Mouse (Mus musculus): Measurements from ENCODE around the gene Ppt2. TPM values are rescaled to one million over a fixed set of nuclear protein-coding genes. Genes with fewer than 3 reads are reported as not detected.

Gene Ppt2
- polyA plus RNA-seq, 1 experiment, result 40.9 TPM

GRCm38 (mm10) chr17:34585877-34586771 is 42.2 kb downstream of the Ppt2 start:
- TF ChIP-seq POLR2A (IDR thresholded peaks at IDR 0.05; ENCODE audit: borderline replicate concordance, extremely low read depth, low read depth, low read length) (no peak), CTCF (IDR thresholded peaks at IDR 0.05; ENCODE audit: insufficient read depth, low read length) (no peak)
- WGBS, result 43% methylated on average over 32 of the region's 32 CpGs
- Histone ChIP-seq H3K4me1 (ENCODE audit: control insufficient read depth, insufficient read depth, low read length) (peaks cover 19% of the 10 kb centered on the region), H3K4me3 (replicated peaks; ENCODE audit: extremely low read depth, low read depth, low read length) (peak overlapping the region; percentile 78)
- no peak for DNase-seq

DNA sequence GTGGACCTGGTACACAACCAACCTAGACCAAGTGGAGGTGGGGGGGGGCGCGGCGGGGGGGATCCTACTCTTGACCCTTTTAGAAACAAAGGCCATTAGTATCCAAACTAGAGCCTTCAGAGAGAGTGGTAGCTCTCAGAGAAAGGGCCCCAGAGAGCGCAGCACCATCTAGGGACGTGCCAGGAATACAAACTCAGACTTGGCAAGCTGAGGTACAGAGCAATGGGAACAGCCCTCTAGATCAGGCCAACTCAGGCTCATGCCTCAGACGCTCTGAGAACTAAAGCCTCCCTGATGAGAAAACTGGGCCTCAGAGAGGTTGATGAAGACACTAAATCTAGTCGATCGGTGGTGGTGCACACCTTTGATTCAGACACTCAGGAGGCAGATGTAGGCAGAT is 43.2 kb downstream of the Ppt2 start:
- no peak for DNase-seq
- TF ChIP-seq CTCF (IDR thresholded peaks at IDR 0.05; ENCODE audit: insufficient read depth, low read length) (no peak), POLR2A (IDR thresholded peaks at IDR 0.05; ENCODE audit: borderline replicate concordance, extremely low read depth, low read depth, low read length) (no peak)
- Histone ChIP-seq H3K4me3 (replicated peaks; ENCODE audit: extremely low read depth, low read depth, low read length) (no peak overlapping the region), H3K4me1 (ENCODE audit: control insufficient read depth, insufficient read depth, low read length) (peaks cover 19% of the 10 kb centered on the region)
- 84% methylated on average over 8 of the region's 8 CpGs for WGBS

DNA sequence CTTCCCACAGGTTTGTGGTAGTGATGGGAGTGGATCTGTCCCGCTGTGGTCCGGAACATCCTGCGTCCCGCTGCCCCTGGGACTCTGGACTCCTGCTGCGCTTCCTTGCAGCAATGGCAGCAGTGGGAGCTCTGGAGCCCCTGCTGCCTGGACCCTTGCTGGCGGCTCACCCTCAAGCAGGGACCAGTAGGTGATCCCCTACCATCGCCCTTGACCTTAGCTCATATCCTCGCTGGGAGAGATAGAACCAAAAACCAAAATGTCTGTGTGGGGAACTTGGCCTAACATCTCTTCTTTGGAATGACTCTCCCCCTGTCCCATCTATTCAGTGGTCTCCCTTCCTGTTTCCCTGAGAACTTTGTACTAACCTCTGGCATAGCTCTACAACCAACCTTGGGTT is 44.5 kb downstream of the Ppt2 start:
- WGBS, result 85% methylated on average over 8 of the region's 8 CpGs
- DNase-seq, result no peak
- no peak for TF ChIP-seq POLR2A (IDR thresholded peaks at IDR 0.05; ENCODE audit: borderline replicate concordance, extremely low read depth, low read depth, low read length)
- no peak for TF ChIP-seq CTCF (IDR thresholded peaks at IDR 0.05; ENCODE audit: insufficient read depth, low read length)
- peaks cover 15% of the 10 kb centered on the region for H3K4me1 ChIP-seq (ENCODE audit: control insufficient read depth, insufficient read depth, low read length)
- H3K4me3 ChIP-seq (replicated peaks; ENCODE audit: extremely low read depth, low read depth, low read length), result no peak overlapping the region

DNA sequence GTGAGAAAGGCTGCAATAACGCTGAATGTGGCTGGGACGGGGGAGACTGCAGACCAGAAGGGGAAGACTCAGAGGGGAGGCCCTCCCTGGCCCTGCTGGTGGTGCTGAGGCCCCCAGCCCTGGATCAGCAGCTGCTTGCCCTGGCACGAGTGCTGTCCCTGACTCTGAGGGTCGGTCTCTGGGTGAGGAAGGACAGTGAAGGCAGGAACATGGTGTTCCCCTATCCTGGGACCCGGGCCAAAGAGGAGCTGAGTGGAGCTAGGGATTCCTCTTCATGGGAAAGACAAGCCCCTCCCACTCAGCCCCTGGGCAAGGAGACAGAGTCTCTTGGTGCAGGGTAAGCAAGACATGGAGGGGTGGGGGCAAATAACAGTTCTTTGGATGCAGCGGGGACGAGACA is 44.9 kb downstream of the Ppt2 start:
- 68% methylated on average over 7 of the region's 7 CpGs for WGBS
- H3K4me3 ChIP-seq (replicated peaks; ENCODE audit: extremely low read depth, low read depth, low read length), result no peak overlapping the region
- H3K4me1 ChIP-seq (ENCODE audit: control insufficient read depth, insufficient read depth, low read length), result peaks cover 13% of the 10 kb centered on the region
- no peak for DNase-seq
- TF ChIP-seq POLR2A (IDR thresholded peaks at IDR 0.05; ENCODE audit: borderline replicate concordance, extremely low read depth, low read depth, low read length) (no peak), CTCF (IDR thresholded peaks at IDR 0.05; ENCODE audit: insufficient read depth, low read length) (no peak)

DNA sequence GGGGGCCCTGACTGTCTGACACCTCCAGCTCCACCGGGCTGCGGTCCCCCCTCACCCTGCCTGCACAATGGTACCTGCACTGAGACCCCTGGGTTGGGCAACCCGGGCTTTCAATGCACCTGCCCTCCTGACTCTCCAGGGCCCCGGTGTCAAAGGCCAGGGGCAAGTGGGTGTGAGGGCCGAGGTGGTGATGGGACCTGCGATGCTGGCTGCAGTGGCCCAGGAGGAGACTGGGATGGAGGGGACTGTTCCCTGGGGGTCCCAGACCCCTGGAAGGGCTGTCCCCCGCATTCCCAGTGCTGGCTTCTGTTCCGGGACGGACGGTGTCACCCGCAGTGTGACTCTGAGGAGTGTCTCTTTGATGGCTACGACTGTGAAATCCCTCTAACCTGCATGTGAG is 45.8 kb downstream of the Ppt2 start:
- TF ChIP-seq POLR2A (IDR thresholded peaks at IDR 0.05; ENCODE audit: borderline replicate concordance, extremely low read depth, low read depth, low read length) (no peak), CTCF (IDR thresholded peaks at IDR 0.05; ENCODE audit: insufficient read depth, low read length) (no peak)
- no peak for DNase-seq
- Histone ChIP-seq H3K4me3 (replicated peaks; ENCODE audit: extremely low read depth, low read depth, low read length) (no peak overlapping the region), H3K4me1 (ENCODE audit: control insufficient read depth, insufficient read depth, low read length) (peaks cover 8% of the 10 kb centered on the region)
- 88% methylated on average over 12 of the region's 12 CpGs for WGBS

- no peak for DNase-seq
- Histone ChIP-seq H3K4me1 (ENCODE audit: control insufficient read depth, insufficient read depth, low read length) (no peaks in the 10 kb centered on the region), H3K4me3 (replicated peaks; ENCODE audit: extremely low read depth, low read depth, low read length) (no peak overlapping the region)
- TF ChIP-seq CTCF (IDR thresholded peaks at IDR 0.05; ENCODE audit: insufficient read depth, low read length), result no peak
- no peak for TF ChIP-seq POLR2A (IDR thresholded peaks at IDR 0.05; ENCODE audit: borderline replicate concordance, extremely low read depth, low read depth, low read length)
- WGBS, result 93% methylated on average over 3 of the region's 3 CpGs
These were observed 50.2 kb downstream of the Ppt2 start for GRCm38 (mm10) chr17:34578070-34578469.

DNA sequence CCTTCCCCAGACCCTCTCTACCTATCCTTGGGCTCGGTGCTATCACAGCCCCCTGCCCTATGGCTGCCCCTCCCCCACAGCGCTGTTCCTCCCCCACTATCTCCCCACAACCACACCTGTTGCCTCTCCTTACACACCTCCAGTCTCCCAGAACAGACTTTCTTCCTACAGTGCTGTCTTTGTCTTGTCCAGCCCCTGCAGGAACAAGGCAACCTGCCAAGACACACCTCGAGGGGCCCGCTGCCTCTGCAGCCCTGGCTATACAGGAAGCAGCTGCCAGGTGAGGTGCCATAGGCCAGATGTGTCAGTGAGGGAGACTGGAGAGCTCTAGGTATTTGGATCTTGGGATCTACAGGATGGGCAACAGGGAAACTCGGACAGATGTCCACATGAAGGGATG is 51.7 kb downstream of the Ppt2 start:
- DNase-seq, result no peak
- WGBS, result 55% methylated on average over 5 of the region's 5 CpGs
- Histone ChIP-seq H3K4me3 (replicated peaks; ENCODE audit: extremely low read depth, low read depth, low read length) (no peak overlapping the region), H3K4me1 (ENCODE audit: control insufficient read depth, insufficient read depth, low read length) (no peaks in the 10 kb centered on the region)
- TF ChIP-seq POLR2A (IDR thresholded peaks at IDR 0.05; ENCODE audit: borderline replicate concordance, extremely low read depth, low read depth, low read length), result no peak

DNA sequence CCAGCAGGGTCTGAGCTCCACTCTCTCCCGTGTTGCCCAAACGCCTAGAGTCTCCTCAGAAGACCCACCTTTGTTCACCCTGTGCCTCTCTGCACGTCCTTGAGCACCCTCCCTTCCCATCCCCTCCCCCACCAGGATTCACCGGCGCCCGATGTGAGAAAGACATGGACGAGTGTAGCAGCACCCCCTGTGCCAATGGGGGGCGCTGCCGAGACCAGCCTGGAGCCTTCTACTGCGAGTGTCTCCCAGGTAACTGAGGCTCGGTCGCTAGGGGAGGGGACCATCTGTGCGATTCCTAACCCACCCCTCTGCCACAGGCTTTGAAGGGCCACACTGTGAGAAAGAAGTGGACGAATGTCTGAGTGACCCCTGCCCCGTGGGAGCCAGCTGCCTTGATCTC is 55.9 kb downstream of the Ppt2 start:
- H3K4me1 ChIP-seq (ENCODE audit: control insufficient read depth, insufficient read depth, low read length), result no peaks in the 10 kb centered on the region
- WGBS, result 33% methylated on average over 15 of the region's 15 CpGs
- H3K4me3 ChIP-seq (replicated peaks; ENCODE audit: extremely low read depth, low read depth, low read length), result no peak overlapping the region
- no peak for DNase-seq
- TF ChIP-seq POLR2A (IDR thresholded peaks at IDR 0.05; ENCODE audit: borderline replicate concordance, extremely low read depth, low read depth, low read length) (no peak), CTCF (IDR thresholded peaks at IDR 0.05; ENCODE audit: insufficient read depth, low read length) (no peak)

- TF ChIP-seq POLR2A (IDR thresholded peaks at IDR 0.05; ENCODE audit: borderline replicate concordance, extremely low read depth, low read depth, low read length) (no peak), CTCF (IDR thresholded peaks at IDR 0.05; ENCODE audit: insufficient read depth, low read length) (peak; percentile 54)
- H3K4me1 ChIP-seq (ENCODE audit: control insufficient read depth, insufficient read depth, low read length), result no peaks in the 10 kb centered on the region
- WGBS, result 25% methylated on average over 5 of the region's 5 CpGs
- H3K4me3 ChIP-seq (replicated peaks; ENCODE audit: extremely low read depth, low read depth, low read length), result no peak overlapping the region
- DNase-seq, result no peak
These were observed 56.4 kb downstream of the Ppt2 start for GRCm38 (mm10) chr17:34571875-34572274.

GRCm38 (mm10) chr17:34569919-34570318 is 58.4 kb downstream of the Ppt2 start:
- no peak for DNase-seq
- H3K4me1 ChIP-seq (ENCODE audit: control insufficient read depth, insufficient read depth, low read length), result peaks cover 4% of the 10 kb centered on the region; the same call in 1 of the 2 replicates
- H3K4me3 ChIP-seq (replicated peaks; ENCODE audit: extremely low read depth, low read depth, low read length), result no peak overlapping the region
- TF ChIP-seq POLR2A (IDR thresholded peaks at IDR 0.05; ENCODE audit: borderline replicate concordance, extremely low read depth, low read depth, low read length) (no peak), CTCF (IDR thresholded peaks at IDR 0.05; ENCODE audit: insufficient read depth, low read length) (no peak)
- 66% methylated on average over 4 of the region's 4 CpGs for WGBS
